Mouse (Mus musculus): Measurements from ENCODE around the gene Trpm4.

DNA sequence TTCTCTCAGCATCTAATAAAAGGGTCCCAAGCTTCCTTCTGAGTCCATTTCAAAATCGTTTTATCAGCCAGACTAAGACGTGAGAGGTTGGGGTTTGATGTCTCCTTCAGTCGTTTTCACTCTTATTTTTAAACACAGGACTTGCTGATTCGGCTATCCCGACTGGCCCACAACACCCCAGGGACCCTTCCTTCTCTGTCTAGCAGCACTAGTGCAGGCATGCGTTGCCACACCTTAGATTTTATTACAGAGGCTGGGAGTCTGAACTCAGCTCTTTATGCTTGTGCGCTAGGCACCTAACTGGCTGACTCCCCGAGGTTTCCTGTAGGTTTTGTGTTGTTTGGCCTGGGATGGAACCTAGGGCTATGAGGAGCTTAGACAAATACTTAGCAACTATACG lies 20.1 kb downstream of the Trpm4 start:
- no peak for TF ChIP-seq CTCF (conservative IDR thresholded peaks at IDR 0.05; ENCODE audit: insufficient read depth, insufficient read length, low read depth, low read length)
- TF ChIP-seq POLR2A (IDR thresholded peaks at IDR 0.05; ENCODE audit: low read depth, low read length), result no peak

All from kidney, adult 2 months (tissue).